Mouse (Mus musculus) neural tube, embryonic 13.5 days (tissue): ENCODE results near the gene Pde1b. TPM values are rescaled to one million over a fixed set of nuclear protein-coding genes. Genes with fewer than 3 reads are reported as not detected.

ENCODE experiments used
- polyA plus RNA-seq: library from polyadenylated mRNA; unstranded; fragments of >200 nt; fragmentation: Nextera tagmentation; extraction: Ambion mirVana; gene quantifications from 2 replicates; pipeline ENCODE4 v1.2.1, GENCODE M21; 2015

Pde1b gene
- polyA plus RNA-seq, 1 experiment from 2014 or later, result 88.7 TPM

Other genes starting within 250 kb of the Pde1b start
- gene Nfe2, start 244.6 kb upstream of the Pde1b start, polyA plus RNA-seq, result 1.3 and 1.9 TPM in 2 replicates
- gene Copz1, start 230.3 kb upstream of the Pde1b start, polyA plus RNA-seq, result 214 and 224 TPM in 2 replicates
- 0.57 and 0.62 TPM in 2 replicates for gene Gpr84, start 192.4 kb upstream of the Pde1b start, polyA plus RNA-seq
- 17.1 and 18.4 TPM in 2 replicates for gene Zfp385a, start 162.9 kb upstream of the Pde1b start, polyA plus RNA-seq
- gene Itga5, start 136.3 kb upstream of the Pde1b start, polyA plus RNA-seq, result 9.2 and 11.6 TPM in 2 replicates
- not detected in 2 replicates for gene Gtsf1, start 72.6 kb upstream of the Pde1b start, polyA plus RNA-seq
- gene Gtsf2, start 54.6 kb upstream of the Pde1b start, polyA plus RNA-seq, result not detected in 2 replicates
- gene Nckap1l, start 49.2 kb upstream of the Pde1b start, polyA plus RNA-seq, result 2.2 and 2.6 TPM in 2 replicates
- gene Ppp1r1a, start 35.0 kb downstream of the Pde1b start, polyA plus RNA-seq, result 83.1 and 93.7 TPM in 2 replicates
- gene Glycam1, start 62.0 kb downstream of the Pde1b start, polyA plus RNA-seq, result not detected in 2 replicates